ENCODE assay signal across 21 mouse cellular contexts in the genomic region with DNA sequence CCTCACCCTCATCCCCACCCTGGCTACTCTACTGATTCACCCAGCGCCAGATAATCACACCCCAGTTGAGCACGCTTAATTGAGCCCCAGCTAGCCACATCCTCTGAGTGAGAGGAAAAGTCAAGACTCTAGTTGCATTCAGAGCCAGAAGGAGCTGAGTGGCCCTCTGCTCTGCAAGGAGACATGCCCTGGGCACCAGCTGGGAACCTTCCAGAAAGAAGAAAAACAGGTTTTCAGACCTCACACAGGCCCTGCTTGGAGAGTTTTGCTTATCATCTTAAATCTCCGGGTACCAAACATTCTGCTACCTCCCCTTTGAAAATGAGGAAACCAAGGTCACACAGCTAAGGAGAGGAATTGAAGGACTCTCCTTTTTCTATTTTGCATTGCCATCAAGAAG.
"Had no signal": no experiment of that assay in that cellular context is flagged by ENCODE, and none has a peak within 500 bp of the region (broad histone marks: within the 10 kb centered on the region; RNA-seq: fewer than 3 reads in every experiment).

No protein-coding gene starts in this region.

- H3K4me3 ChIP-seq: limb, embryonic 15.5 days; liver, embryonic 12.5 days; midbrain, embryonic 10.5 days; myocyte; neural tube, embryonic 13.5 days; neural tube, embryonic 15.5 days; stomach, embryonic 15.5 days had no signal

- H3K36me3 ChIP-seq: limb, embryonic 15.5 days; liver, embryonic 12.5 days; midbrain, embryonic 10.5 days; neural tube, embryonic 13.5 days; neural tube, embryonic 15.5 days; stomach, embryonic 15.5 days had no signal

- H3K9me3 ChIP-seq: limb, embryonic 15.5 days; liver, embryonic 12.5 days; midbrain, embryonic 10.5 days; neural tube, embryonic 13.5 days; neural tube, embryonic 15.5 days; stomach, embryonic 15.5 days had no signal

- H3K4me1 ChIP-seq: limb, embryonic 15.5 days; liver, embryonic 12.5 days; neural tube, embryonic 13.5 days had no signal

- DNase-seq: lung, adult 2 months; lung, postnatal 14 days; lung, postnatal 4 days; midbrain, embryonic 14.5 days; retina, postnatal 1 day; right cerebral cortex, adult 18-20 months; right cerebral cortex, postnatal 25 days; right cerebral cortex, postnatal 4 days; thymus, adult 2 months; thymus, postnatal 25 days; thymus, postnatal 4 days had no signal

- H3K27me3 ChIP-seq: limb, embryonic 15.5 days; neural tube, embryonic 13.5 days; neural tube, embryonic 15.5 days; stomach, embryonic 15.5 days had no signal

- H3K27ac ChIP-seq: limb, embryonic 15.5 days; liver, embryonic 12.5 days; liver, embryonic 14.5 days; midbrain, embryonic 10.5 days; neural tube, embryonic 13.5 days; neural tube, embryonic 15.5 days; stomach, embryonic 15.5 days; stomach, postnatal 0 days had no signal

- H3K9ac ChIP-seq: limb, embryonic 15.5 days; liver, embryonic 12.5 days; liver, embryonic 14.5 days; neural tube, embryonic 13.5 days; neural tube, embryonic 15.5 days; stomach, embryonic 15.5 days had no signal

- ATAC-seq: liver, embryonic 12.5 days; midbrain, embryonic 16.5 days had no signal

- H3K4me2 ChIP-seq: limb, embryonic 15.5 days; liver, embryonic 12.5 days; neural tube, embryonic 13.5 days; neural tube, embryonic 15.5 days; stomach, embryonic 15.5 days had no signal
